Mouse (Mus musculus): ENCODE measurements around the gene Nadsyn1. TPM values are rescaled to one million over a fixed set of nuclear protein-coding genes. Genes with fewer than 3 reads are reported as not detected.

The Nadsyn1 gene
- polyA plus RNA-seq, 1 experiment, result 10.8 TPM

- no peak overlapping the region for H3K4me3 ChIP-seq (replicated peaks; ENCODE audit: insufficient read depth, low read depth, low read length)
- TF ChIP-seq CTCF (IDR thresholded peaks at IDR 0.05; ENCODE audit: borderline replicate concordance, insufficient read depth, low read depth, low read length) (no peak), POLR2A (IDR thresholded peaks at IDR 0.05; ENCODE audit: borderline replicate concordance, insufficient read depth, low read length) (no peak)
- DNase-seq, result no peak
- H3K27me3 ChIP-seq (ENCODE audit: control insufficient read depth, insufficient read depth, low read length), result no peaks in the 10 kb centered on the region
- H3K4me1 ChIP-seq (ENCODE audit: control insufficient read depth, insufficient read depth, low read length), result peaks cover 7% of the 10 kb centered on the region
- WGBS, result 47% methylated on average over 3 of the region's 3 CpGs
- H3K27ac ChIP-seq (ENCODE audit: insufficient read depth, low read length), result no peak overlapping the region
These were observed 15.2 kb upstream of the Nadsyn1 start for GRCm38 (mm10) chr7:143837705-143838358.

GRCm38 (mm10) chr7:143834972-143835371 lies 12.3 kb upstream of the Nadsyn1 start:
- Histone ChIP-seq H3K4me3 (replicated peaks; ENCODE audit: insufficient read depth, low read depth, low read length) (no peak overlapping the region), H3K27me3 (ENCODE audit: control insufficient read depth, insufficient read depth, low read length) (no peaks in the 10 kb centered on the region), H3K27ac (ENCODE audit: insufficient read depth, low read length) (no peak overlapping the region), H3K4me1 (ENCODE audit: control insufficient read depth, insufficient read depth, low read length) (peaks cover 10% of the 10 kb centered on the region)
- TF ChIP-seq POLR2A (IDR thresholded peaks at IDR 0.05; ENCODE audit: borderline replicate concordance, insufficient read depth, low read length) (no peak), CTCF (IDR thresholded peaks at IDR 0.05; ENCODE audit: borderline replicate concordance, insufficient read depth, low read depth, low read length) (no peak)
- WGBS, result 71% methylated on average over 3 of the region's 3 CpGs
- no peak for DNase-seq

GRCm38 (mm10) chr7:143834316-143834715 lies 11.7 kb upstream of the Nadsyn1 start:
- 91% methylated on average over 2 of the region's 2 CpGs for WGBS
- DNase-seq, result no peak
- TF ChIP-seq POLR2A (IDR thresholded peaks at IDR 0.05; ENCODE audit: borderline replicate concordance, insufficient read depth, low read length) (no peak), CTCF (IDR thresholded peaks at IDR 0.05; ENCODE audit: borderline replicate concordance, insufficient read depth, low read depth, low read length) (no peak)
- Histone ChIP-seq H3K27ac (ENCODE audit: insufficient read depth, low read length) (no peak overlapping the region), H3K4me1 (ENCODE audit: control insufficient read depth, insufficient read depth, low read length) (peaks cover 10% of the 10 kb centered on the region; the same call in 1 of the 2 replicates), H3K27me3 (ENCODE audit: control insufficient read depth, insufficient read depth, low read length) (no peaks in the 10 kb centered on the region), H3K4me3 (replicated peaks; ENCODE audit: insufficient read depth, low read depth, low read length) (no peak overlapping the region)

- no peak for TF ChIP-seq POLR2A (IDR thresholded peaks at IDR 0.05; ENCODE audit: borderline replicate concordance, insufficient read depth, low read length)
- H3K27me3 ChIP-seq (ENCODE audit: control insufficient read depth, insufficient read depth, low read length), result no peaks in the 10 kb centered on the region
- H3K4me3 ChIP-seq (replicated peaks; ENCODE audit: insufficient read depth, low read depth, low read length), result no peak overlapping the region
- peaks cover 13% of the 10 kb centered on the region; the same call in 1 of the 2 replicates for H3K4me1 ChIP-seq (ENCODE audit: control insufficient read depth, insufficient read depth, low read length)
- 82% methylated on average over 6 of the region's 6 CpGs for WGBS
- DNase-seq, result no peak
- no peak overlapping the region for H3K27ac ChIP-seq (ENCODE audit: insufficient read depth, low read length)
These were observed 11.0 kb upstream of the Nadsyn1 start for GRCm38 (mm10) chr7:143833581-143834190.

- Histone ChIP-seq H3K4me3 (replicated peaks; ENCODE audit: insufficient read depth, low read depth, low read length) (no peak overlapping the region), H3K27me3 (ENCODE audit: control insufficient read depth, insufficient read depth, low read length) (no peaks in the 10 kb centered on the region), H3K27ac (ENCODE audit: insufficient read depth, low read length) (no peak overlapping the region), H3K4me1 (ENCODE audit: control insufficient read depth, insufficient read depth, low read length) (peaks cover 13% of the 10 kb centered on the region; the same call in 1 of the 2 replicates)
- 97% methylated on average over 2 of the region's 2 CpGs for WGBS
- TF ChIP-seq CTCF (IDR thresholded peaks at IDR 0.05; ENCODE audit: borderline replicate concordance, insufficient read depth, low read depth, low read length) (no peak), POLR2A (IDR thresholded peaks at IDR 0.05; ENCODE audit: borderline replicate concordance, insufficient read depth, low read length) (no peak)
- DNase-seq, result no peak
These were observed 10.0 kb upstream of the Nadsyn1 start for GRCm38 (mm10) chr7:143832611-143833010.

- H3K4me1 ChIP-seq (ENCODE audit: control insufficient read depth, insufficient read depth, low read length), result peaks cover 13% of the 10 kb centered on the region; the same call in 1 of the 2 replicates
- H3K27ac ChIP-seq (ENCODE audit: insufficient read depth, low read length), result no peak overlapping the region
- no peak for DNase-seq
- TF ChIP-seq POLR2A (IDR thresholded peaks at IDR 0.05; ENCODE audit: borderline replicate concordance, insufficient read depth, low read length) (no peak), CTCF (IDR thresholded peaks at IDR 0.05; ENCODE audit: borderline replicate concordance, insufficient read depth, low read depth, low read length) (no peak)
- H3K4me3 ChIP-seq (replicated peaks; ENCODE audit: insufficient read depth, low read depth, low read length), result no peak overlapping the region
- H3K27me3 ChIP-seq (ENCODE audit: control insufficient read depth, insufficient read depth, low read length), result no peaks in the 10 kb centered on the region
- WGBS, result 67% methylated on average over 8 of the region's 8 CpGs
These were observed 9.5 kb upstream of the Nadsyn1 start for GRCm38 (mm10) chr7:143832196-143832595.

- DNase-seq, result no peak
- peak overlapping the region; percentile 23; the same call in 1 of the 2 replicates for H3K27ac ChIP-seq (ENCODE audit: insufficient read depth, low read length)
- H3K27me3 ChIP-seq (ENCODE audit: control insufficient read depth, insufficient read depth, low read length), result no peaks in the 10 kb centered on the region
- H3K4me3 ChIP-seq (replicated peaks; ENCODE audit: insufficient read depth, low read depth, low read length), result peak overlapping the region; percentile 78
- TF ChIP-seq POLR2A (IDR thresholded peaks at IDR 0.05; ENCODE audit: borderline replicate concordance, insufficient read depth, low read length) (no peak), CTCF (IDR thresholded peaks at IDR 0.05; ENCODE audit: borderline replicate concordance, insufficient read depth, low read depth, low read length) (no peak)
- peaks cover 10% of the 10 kb centered on the region; the same call in 1 of the 2 replicates for H3K4me1 ChIP-seq (ENCODE audit: control insufficient read depth, insufficient read depth, low read length)
- 2% methylated on average over 6 of the region's 6 CpGs for WGBS
These were observed 7.8 kb upstream of the Nadsyn1 start for GRCm38 (mm10) chr7:143830399-143830798.
